Mouse (Mus musculus) ES-E14 (cell line): ENCODE measurements around the gene Lin7c. TPM values are rescaled to one million over a fixed set of nuclear protein-coding genes. Genes with fewer than 3 reads are reported as not detected.

Experiments
- DNase-seq: peaks from one replicate; pipeline ENCODE4 v3.0.0-alpha.2; 2013; ENCODE audit warnings: low read depth, low spot score
- H3K27ac ChIP-seq: 2 replicates; pipeline ENCODE4 v1.5.1; 2012; ENCODE audit warnings: low read depth, mild to moderate bottlenecking, low read length, moderate library complexity, mixed read lengths; ENCODE audit not compliant: poor library complexity, insufficient read depth, severe bottlenecking
- H3K36me3 ChIP-seq: 2 replicates; pipeline ENCODE4 v1.6.1; 2012; ENCODE audit warnings: mild to moderate bottlenecking, low read length, moderate library complexity, mixed read lengths; ENCODE audit not compliant: control insufficient read depth, poor library complexity, insufficient read depth, severe bottlenecking
- H3K4me1 ChIP-seq, 2 experiments: fragments of 150-350 bp in 1 of 2; sonication (generic) in 1 of 2; 2 replicates each; pipeline ENCODE4 v1.6.1; 2012; ENCODE audit warnings: low read length in 2 of 2, mild to moderate bottlenecking in 1 of 2, mixed read lengths in 1 of 2; ENCODE audit not compliant: control insufficient read depth in 2 of 2, insufficient read depth in 2 of 2, poor library complexity in 1 of 2
- H3K4me3 ChIP-seq, 2 experiments: fragments of 150-350 bp in 1 of 2; sonication (generic) in 1 of 2; 2 replicates each; pipeline ENCODE4 v1.5.1; 2012; ENCODE audit warnings: low read length in 2 of 2, low read depth in 1 of 2, mild to moderate bottlenecking in 1 of 2, mixed read lengths in 1 of 2; ENCODE audit not compliant: insufficient read depth in 1 of 2, poor library complexity in 1 of 2, severe bottlenecking in 1 of 2
- H3K9ac ChIP-seq: 2 replicates; pipeline ENCODE4 v1.6.1; 2012; ENCODE audit warnings: low read depth, mild to moderate bottlenecking, low read length, mixed read lengths; ENCODE audit not compliant: poor library complexity, insufficient read depth, severe bottlenecking
- H3K9me3 ChIP-seq: fragments of 150-350 bp; sonication (generic); 2 replicates; pipeline ENCODE4 v1.6.1; 2012; ENCODE audit warnings: low read depth, mild to moderate bottlenecking, low read length; ENCODE audit not compliant: control insufficient read depth, insufficient read depth
- CHD2 ChIP-seq: IDR thresholded peaks from 2 replicates; pipeline ENCODE4 v1.6.1; 2014; ENCODE audit warnings: mild to moderate bottlenecking, low read depth, low read length, inconsistent platforms
- HCFC1 ChIP-seq: IDR thresholded peaks from 2 replicates; pipeline ENCODE4 v1.6.1; 2012; ENCODE audit warnings: low read length, inconsistent platforms, borderline replicate concordance; ENCODE audit not compliant: insufficient read depth
- MAFK ChIP-seq: IDR thresholded peaks from 2 replicates; pipeline ENCODE4 v1.6.1; 2014; ENCODE audit warnings: mild to moderate bottlenecking, low read depth, low read length, inconsistent platforms; ENCODE audit not compliant: insufficient read depth
- ZC3H11A ChIP-seq: IDR thresholded peaks from 2 replicates; pipeline ENCODE4 v1.6.1; 2012; ENCODE audit warnings: low read depth, mild to moderate bottlenecking, inconsistent platforms, low read length, borderline replicate concordance
- ZNF384 ChIP-seq: IDR thresholded peaks from 2 replicates; pipeline ENCODE4 v1.6.1; 2012; ENCODE audit warnings: low read depth, low read length, inconsistent platforms
- in situ Hi-C, 2 experiments: fragments of 600-800 bp; cut with MboI; formaldehyde crosslinking; loops; one replicate each; pipeline ENCODE4 v1.15.1; 2025; ENCODE audit warnings: low sequenced_read_pairs in 2 of 2, inconsistent platforms in 1 of 2; ENCODE audit not compliant: unreplicated experiment in 2 of 2
- total RNA-seq: library from RNA; depleted of rRNA; stranded (reverse); fragments of 300-350 nt; gene quantifications from 2 replicates; pipeline ENCODE4 v1.2.3, GENCODE M21; 2012

Lin7c gene
- total RNA-seq, 1 experiment: 71.8 TPM

DNA sequence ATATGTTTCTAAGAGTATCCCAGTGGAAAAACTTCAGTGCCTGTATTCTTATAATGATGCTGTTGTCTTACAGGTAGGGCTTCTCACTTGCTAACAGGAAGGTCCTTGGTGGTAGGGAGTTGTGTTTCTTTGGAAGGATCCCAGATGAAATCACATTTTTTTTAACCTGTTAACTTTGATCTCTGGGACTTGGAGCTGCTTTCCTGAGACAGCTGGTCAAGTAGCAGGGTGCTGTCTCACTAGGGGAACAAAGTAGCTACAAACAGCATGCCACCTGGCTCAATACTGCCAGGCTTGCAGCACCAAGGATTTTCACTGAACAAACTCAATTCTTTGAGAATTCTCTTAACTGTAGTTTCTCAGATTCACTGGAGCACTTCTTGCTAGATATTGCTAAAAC, 37.2 kb downstream of the Lin7c start:
- peaks cover 2 to 19% of the 10 kb centered on the region in 2 experiments; a peak in 2 of 4 replicates for H3K4me1 ChIP-seq
- no peak for DNase-seq
- no peaks in the 10 kb centered on the region for H3K9me3 ChIP-seq
- no peak overlapping the region for H3K9ac ChIP-seq
- in situ Hi-C loops: no loop called here
- H3K36me3 ChIP-seq: peaks cover 9% of the 10 kb centered on the region; the same call in 1 of the 2 replicates
- H3K27ac ChIP-seq: no peak overlapping the region
- no peak overlapping the region for H3K4me3 ChIP-seq
- TF ChIP-seq ZC3H11A (no peak), MAFK (no peak), HCFC1 (no peak), CHD2 (no peak), ZNF384 (no peak)

DNA sequence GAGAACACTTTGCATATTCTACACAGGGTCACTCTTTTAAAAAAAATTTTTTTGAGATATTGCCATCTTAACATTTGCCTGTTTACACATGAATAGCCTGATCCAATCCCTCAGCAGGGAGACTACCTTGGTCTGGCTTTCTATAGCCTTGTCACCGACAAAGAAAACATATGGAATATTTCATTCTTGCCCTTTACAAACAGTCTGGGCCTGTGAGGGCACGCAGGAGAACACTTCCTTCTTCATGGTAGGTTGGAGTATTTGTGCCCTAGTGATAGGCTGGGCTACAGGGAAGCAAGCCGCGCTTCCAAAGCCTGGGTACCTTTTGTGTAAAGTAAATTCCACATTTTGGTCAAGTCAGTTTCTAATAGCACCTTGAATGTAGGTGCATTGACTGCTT, 38.1 kb downstream of the Lin7c start:
- in situ Hi-C loops: no loop called here
- Histone ChIP-seq H3K27ac (no peak overlapping the region), H3K9ac (no peak overlapping the region), H3K36me3 (peaks cover 9% of the 10 kb centered on the region), H3K4me3 (no peak overlapping the region), H3K4me1 (peaks cover 2 to 21% of the 10 kb centered on the region in 2 experiments; a peak in 2 of 4 replicates), H3K9me3 (no peaks in the 10 kb centered on the region)
- DNase-seq: no peak
- TF ChIP-seq HCFC1 (no peak), ZC3H11A (no peak), ZNF384 (no peak), MAFK (no peak)

DNA sequence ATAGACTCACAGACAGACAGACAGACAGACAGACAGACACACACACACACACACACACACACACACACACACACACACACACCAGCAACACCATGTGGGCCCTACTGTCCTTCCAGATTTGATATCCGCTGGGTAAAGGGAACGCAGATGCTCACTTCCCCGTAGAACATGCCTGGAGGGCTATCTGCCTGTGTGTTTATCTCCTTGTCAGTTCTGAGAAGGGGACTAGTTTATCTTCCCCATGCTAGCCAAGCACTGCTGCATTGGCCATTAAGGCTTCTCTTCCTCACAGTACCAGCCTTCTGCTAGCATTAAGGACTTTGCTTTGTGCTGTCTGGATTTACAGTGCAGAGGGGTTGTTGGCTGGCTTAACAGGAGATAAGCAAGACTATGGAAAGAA, 38.6 kb downstream of the Lin7c start:
- in situ Hi-C loops: no loop called here
- TF ChIP-seq ZC3H11A: no peak
- TF ChIP-seq MAFK: no peak
- TF ChIP-seq ZNF384: no peak
- no peak for TF ChIP-seq HCFC1
- no peak for TF ChIP-seq CHD2
- H3K4me3 ChIP-seq: no peak overlapping the region
- no peak overlapping the region for H3K9ac ChIP-seq
- no peak overlapping the region for H3K27ac ChIP-seq
- H3K9me3 ChIP-seq: no peaks in the 10 kb centered on the region
- no peak for DNase-seq
- peaks cover 9% of the 10 kb centered on the region for H3K36me3 ChIP-seq
- H3K4me1 ChIP-seq: peaks cover 2 to 21% of the 10 kb centered on the region in 2 experiments; a peak in 2 of 4 replicates

DNA sequence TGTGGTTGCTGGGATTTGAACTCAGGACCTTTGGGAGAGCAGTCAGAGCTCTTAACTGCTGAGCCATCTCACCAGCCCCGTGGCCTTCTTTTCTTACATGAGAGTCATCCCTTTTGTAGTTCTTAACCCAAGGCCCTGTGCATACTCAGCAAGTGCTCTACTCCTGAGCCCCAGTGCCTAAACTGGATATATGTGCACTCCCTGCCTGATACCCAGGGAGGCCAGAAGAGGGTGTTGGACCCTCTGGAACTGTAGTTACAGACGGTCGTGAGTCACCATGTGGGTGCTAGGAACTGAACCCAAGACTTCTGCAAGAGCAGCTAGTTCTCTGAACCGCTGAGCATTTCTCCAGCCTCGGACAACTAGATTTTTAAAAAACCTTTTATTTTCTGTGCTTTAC, 39.7 kb downstream of the Lin7c start:
- no peaks in the 10 kb centered on the region for H3K9me3 ChIP-seq
- H3K9ac ChIP-seq: no peak overlapping the region
- no peak for DNase-seq
- TF ChIP-seq MAFK (no peak), CHD2 (no peak), ZC3H11A (no peak), ZNF384 (no peak), HCFC1 (no peak)
- H3K4me1 ChIP-seq: peaks cover 2 to 23% of the 10 kb centered on the region in 2 experiments; a peak in 1 of 4 replicates
- in situ Hi-C loops: no loop called here
- no peak overlapping the region for H3K4me3 ChIP-seq
- no peak overlapping the region for H3K27ac ChIP-seq
- peaks cover 11% of the 10 kb centered on the region for H3K36me3 ChIP-seq

DNA sequence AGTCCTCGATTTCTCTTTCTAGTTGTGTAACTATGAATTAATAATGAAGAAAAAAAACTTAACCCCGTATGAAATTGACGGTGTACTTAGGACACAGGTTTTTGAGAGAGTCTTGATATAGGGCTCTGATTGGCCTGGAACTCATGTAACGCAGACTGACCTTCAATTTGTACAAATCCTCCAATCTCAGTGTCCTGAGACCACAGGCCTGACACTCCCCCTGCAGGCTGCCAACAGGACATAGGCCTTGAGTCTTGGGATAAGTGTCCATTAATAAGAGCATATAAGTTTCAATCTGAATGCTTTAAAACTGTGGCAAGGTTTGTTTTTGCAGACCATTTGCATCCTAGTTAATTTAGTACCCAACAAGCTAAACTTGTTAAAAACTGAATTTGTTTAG, 40.1 kb downstream of the Lin7c start:
- Histone ChIP-seq H3K9me3 (no peaks in the 10 kb centered on the region), H3K36me3 (peaks cover 9% of the 10 kb centered on the region), H3K27ac (no peak overlapping the region), H3K9ac (no peak overlapping the region), H3K4me1 (peaks cover 2 to 20% of the 10 kb centered on the region in 2 experiments; a peak in 1 of 4 replicates), H3K4me3 (no peak overlapping the region)
- DNase-seq: no peak
- in situ Hi-C loops: no loop called here
- TF ChIP-seq ZNF384 (no peak), ZC3H11A (no peak), HCFC1 (no peak), CHD2 (no peak), MAFK (no peak)
